Mouse (Mus musculus) brown adipose tissue, adult 24 weeks (tissue): ENCODE results near the gene Ehbp1l1. TPM values are rescaled to one million over a fixed set of nuclear protein-coding genes. Genes with fewer than 3 reads are reported as not detected.

Experiments
- H3K27ac ChIP-seq: fragments of 200-500 bp; replicated peaks from 2 replicates; pipeline ENCODE4 v1.5.1; 2012; ENCODE audit warnings: low read depth, mild to moderate bottlenecking, low read length
- H3K4me1 ChIP-seq: fragments of 200-500 bp; 2 replicates; pipeline ENCODE4 v1.6.1; 2012; ENCODE audit warnings: low read length, mixed read lengths; ENCODE audit not compliant: control insufficient read depth, insufficient read depth, insufficient read length
- H3K4me3 ChIP-seq: fragments of 200-500 bp; 2 replicates; pipeline ENCODE4 v1.5.1; 2012; ENCODE audit warnings: low read depth, mild to moderate bottlenecking, low read length, moderate library complexity; ENCODE audit not compliant: insufficient read depth
- polyA plus RNA-seq: library from polyadenylated mRNA; stranded (reverse); fragments of >200 nt; gene quantifications from 2 replicates; pipeline ENCODE4 v1.2.4, GENCODE M21; 2012; ENCODE audit not compliant: missing spikeins, insufficient read depth, insufficient read length

The Ehbp1l1 gene
- polyA plus RNA-seq, 1 experiment: 45.3 TPM

GRCm38 (mm10) chr19:5743576-5743975 lies 17.5 kb upstream of the Ehbp1l1 start:
- H3K4me3 ChIP-seq: peak overlapping the region; percentile 67
- peaks cover 7% of the 10 kb centered on the region for H3K4me1 ChIP-seq
- H3K27ac ChIP-seq: no peak overlapping the region

DNA sequence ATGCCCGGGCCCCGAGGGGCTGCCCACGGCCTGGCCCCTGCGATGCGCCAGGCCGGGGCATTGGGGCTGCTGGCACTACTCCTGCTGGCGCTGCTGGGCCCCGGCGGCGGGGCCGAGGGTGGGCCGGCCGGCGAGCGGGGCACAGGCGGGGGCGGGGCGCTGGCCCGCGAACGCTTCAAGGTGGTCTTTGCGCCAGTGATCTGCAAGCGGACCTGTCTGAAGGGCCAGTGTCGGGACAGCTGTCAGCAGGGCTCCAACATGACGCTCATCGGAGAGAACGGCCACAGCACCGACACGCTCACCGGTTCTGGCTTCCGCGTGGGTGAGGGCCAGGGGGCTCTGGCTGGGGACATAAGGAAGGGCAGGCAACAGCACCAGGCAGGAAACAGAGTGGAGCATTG lies 16.1 kb upstream of the Ehbp1l1 start:
- H3K27ac ChIP-seq: peak overlapping the region; percentile 78
- H3K4me3 ChIP-seq: peak overlapping the region; percentile 67
- H3K4me1 ChIP-seq: peaks cover 7% of the 10 kb centered on the region

GRCm38 (mm10) chr19:5741641-5742240 lies 15.6 kb upstream of the Ehbp1l1 start:
- Histone ChIP-seq H3K4me3 (peak overlapping the region; percentile 67), H3K4me1 (peaks cover 7% of the 10 kb centered on the region), H3K27ac (peak overlapping the region; percentile 89)

GRCm38 (mm10) chr19:5740320-5741317 lies 14.5 kb upstream of the Ehbp1l1 start, which contains the start of gene Ltbp3:
TSS of gene Ltbp3 (plus strand) at chr19:5740904.
- Histone ChIP-seq H3K4me3 (peak within 1 kb of the TSS; percentile 67), H3K4me1 (peaks cover 7% of the 10 kb centered on the region), H3K27ac (peak within 1 kb of the TSS; percentile 94)

- Histone ChIP-seq H3K27ac (peak overlapping the region; percentile 94), H3K4me3 (no peak overlapping the region), H3K4me1 (peaks cover 7% of the 10 kb centered on the region)
Measured at GRCm38 (mm10) chr19:5739446-5739845, 13.3 kb upstream of the Ehbp1l1 start.

DNA sequence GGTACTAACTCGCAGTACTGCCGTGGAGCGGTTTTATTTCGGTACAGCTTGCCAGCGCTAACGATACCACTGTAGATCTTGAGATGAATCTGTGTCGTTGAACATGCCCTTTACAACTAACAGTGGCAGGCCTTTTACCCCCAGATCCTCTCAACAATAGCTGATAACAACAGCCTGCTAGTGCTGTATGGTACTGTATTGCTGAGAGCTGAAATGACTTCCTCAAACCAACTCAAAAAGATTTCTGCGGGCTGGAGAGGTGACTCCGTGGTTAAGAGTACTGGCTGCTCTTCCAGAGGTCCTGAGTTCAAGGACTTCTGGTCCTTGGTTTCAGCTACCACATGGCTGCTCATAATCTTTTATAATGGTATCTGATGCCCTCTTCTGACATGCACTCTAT lies 8.2 kb upstream of the Ehbp1l1 start:
- Histone ChIP-seq H3K4me1 (peaks cover 3% of the 10 kb centered on the region), H3K4me3 (no peak overlapping the region), H3K27ac (no peak overlapping the region)

DNA sequence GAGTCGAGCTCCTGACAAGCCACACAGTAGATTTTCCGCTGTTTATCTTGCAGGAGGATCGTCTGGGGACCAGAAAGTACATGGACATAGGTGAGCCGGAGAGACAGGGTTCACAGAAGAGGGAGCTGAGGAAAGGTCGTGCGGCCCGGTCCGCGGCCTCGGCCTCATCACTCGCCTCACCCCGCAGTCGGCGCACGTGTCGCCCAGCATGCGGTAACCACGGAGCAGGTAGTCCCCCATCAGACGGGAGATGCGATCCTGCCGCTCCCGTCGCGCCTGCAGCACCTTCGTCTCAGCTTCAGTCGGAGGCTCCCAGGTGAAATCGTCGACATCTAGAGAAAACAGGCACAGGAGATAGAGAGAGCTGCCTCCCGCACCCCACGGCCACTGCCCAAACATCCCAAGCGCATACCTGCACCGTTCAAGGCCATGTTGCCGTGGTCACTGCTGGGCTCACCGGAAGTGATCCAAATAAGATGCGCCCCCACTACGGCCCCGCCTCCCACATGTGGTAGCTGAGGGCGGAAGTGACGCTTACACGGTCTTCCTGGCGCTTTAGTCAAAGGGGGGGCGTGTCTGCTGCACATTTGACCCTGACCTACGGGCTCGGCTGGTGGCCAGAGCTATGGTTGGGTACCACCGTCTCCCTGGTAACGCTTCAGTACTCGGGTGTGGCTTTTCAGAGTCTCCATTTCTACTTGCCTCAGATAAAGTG lies 5.3 kb upstream of the Ehbp1l1 start:
- Histone ChIP-seq H3K4me1 (peaks cover 11% of the 10 kb centered on the region), H3K4me3 (peak overlapping the region; percentile 66), H3K27ac (0 out of 2 replicates have a peak overlapping the region, but pooled peaks have one; percentile 14)

DNA sequence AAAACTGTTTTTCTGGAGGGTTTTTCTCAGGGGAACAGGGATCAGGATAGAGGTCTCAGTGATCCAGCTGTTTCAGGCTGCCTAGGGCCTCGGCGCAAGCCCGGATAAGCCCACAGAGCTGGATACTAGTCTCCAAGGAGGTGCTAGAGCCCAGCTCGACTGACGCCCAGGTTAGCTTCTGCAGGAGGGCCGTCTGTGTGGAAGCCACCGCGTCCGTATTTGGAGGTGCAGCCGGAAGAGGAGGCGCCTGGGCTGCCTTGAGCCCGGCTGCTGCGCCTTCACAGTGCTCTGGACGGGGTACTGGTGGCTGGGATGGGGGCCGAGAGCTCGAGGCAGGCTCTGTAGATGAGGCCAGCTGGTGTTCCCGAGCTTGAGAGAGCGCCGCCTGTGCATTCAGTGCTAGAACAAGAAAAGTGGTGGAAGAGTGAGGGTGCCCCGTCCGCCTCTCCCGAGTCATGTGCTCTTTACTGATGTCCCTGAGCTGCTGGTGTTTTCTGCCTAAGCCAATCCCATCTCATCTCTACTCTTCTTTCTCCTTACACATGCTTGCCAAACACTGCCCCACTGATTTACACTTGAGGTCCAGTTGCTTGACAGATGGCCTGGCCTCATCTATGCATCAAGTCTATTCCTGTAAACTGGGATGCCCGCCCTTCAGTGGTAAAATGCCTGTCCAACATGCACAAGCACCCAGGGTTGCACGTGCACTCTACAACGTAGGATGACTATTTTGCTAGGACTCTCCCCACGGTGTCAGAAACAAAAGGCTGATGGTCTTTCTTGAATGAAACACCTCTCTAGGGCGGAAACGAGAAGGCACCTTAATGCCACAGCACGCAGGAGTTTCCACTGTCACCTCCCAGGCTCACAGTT lies 4.4 kb upstream of the Ehbp1l1 start:
- H3K27ac ChIP-seq: no peak overlapping the region
- peaks cover 11% of the 10 kb centered on the region for H3K4me1 ChIP-seq
- peak overlapping the region; percentile 66 for H3K4me3 ChIP-seq

GRCm38 (mm10) chr19:5729444-5729815 lies 3.3 kb upstream of the Ehbp1l1 start, which contains the start of gene Fam89b:
TSS of gene Fam89b (minus strand) at chr19:5729653.
- Histone ChIP-seq H3K27ac (peak within 1 kb of the TSS; percentile 73), H3K4me3 (peak within 1 kb of the TSS; percentile 82), H3K4me1 (peaks cover 11% of the 10 kb centered on the region)

GRCm38 (mm10) chr19:5728631-5729443 lies 2.7 kb upstream of the Ehbp1l1 start:
- Histone ChIP-seq H3K4me3 (peak overlapping the region; percentile 82), H3K4me1 (peaks cover 16% of the 10 kb centered on the region), H3K27ac (peak overlapping the region; percentile 73)

GRCm38 (mm10) chr19:5727701-5728100 lies 1.6 kb upstream of the Ehbp1l1 start:
- peak overlapping the region; percentile 61 for H3K27ac ChIP-seq
- peaks cover 17% of the 10 kb centered on the region for H3K4me1 ChIP-seq
- H3K4me3 ChIP-seq: peak overlapping the region; percentile 82

GRCm38 (mm10) chr19:5726961-5727578 lies 953 bp upstream of the Ehbp1l1 start:
- Histone ChIP-seq H3K4me1 (peaks cover 17% of the 10 kb centered on the region), H3K4me3 (peak overlapping the region; percentile 82), H3K27ac (peak overlapping the region; percentile 61)

DNA sequence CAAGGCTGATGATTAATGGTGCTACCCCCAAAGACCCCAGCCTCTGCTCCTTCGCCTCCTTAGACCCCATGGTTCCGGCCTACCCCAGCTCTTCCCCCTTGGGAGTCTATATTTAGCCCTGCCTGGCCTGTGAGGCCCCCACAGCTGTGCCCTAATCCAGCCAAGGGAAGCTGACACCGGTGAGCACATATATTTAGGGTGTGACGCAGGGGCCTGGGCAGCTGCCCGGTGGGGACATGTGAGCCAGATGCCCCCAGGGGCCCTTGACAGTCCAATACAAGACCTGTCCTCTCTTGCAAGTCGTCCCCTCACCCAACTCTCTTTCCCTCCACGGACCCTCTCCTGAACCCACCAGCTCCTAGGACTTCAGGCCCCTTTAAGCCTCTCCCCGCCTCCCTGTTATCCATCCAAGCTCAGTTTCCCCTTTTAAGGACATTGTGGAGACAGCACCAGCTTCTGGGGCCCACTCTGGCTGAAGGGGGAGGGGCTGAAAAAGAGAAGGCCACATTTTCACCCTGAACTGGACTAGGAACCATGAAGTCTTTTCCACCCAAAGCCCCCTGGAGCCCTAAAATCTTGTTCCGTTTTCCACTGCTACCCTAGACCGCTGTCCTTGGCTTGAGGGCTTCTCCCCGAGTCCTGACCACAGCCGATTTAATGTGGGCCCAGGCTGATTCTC lies 949 bp downstream of the Ehbp1l1 start:
- peak overlapping the region; percentile 94 for H3K27ac ChIP-seq
- peaks cover 13% of the 10 kb centered on the region for H3K4me1 ChIP-seq
- H3K4me3 ChIP-seq: peak overlapping the region; percentile 82
